Mouse (Mus musculus): ENCODE results near the gene Whrn. TPM values are rescaled to one million over a fixed set of nuclear protein-coding genes. Genes with fewer than 3 reads are reported as not detected.

The Whrn gene
- total and polyA plus RNA-seq, 3 experiments: 29.9 to 33.9 (median 31.4) TPM

DNA sequence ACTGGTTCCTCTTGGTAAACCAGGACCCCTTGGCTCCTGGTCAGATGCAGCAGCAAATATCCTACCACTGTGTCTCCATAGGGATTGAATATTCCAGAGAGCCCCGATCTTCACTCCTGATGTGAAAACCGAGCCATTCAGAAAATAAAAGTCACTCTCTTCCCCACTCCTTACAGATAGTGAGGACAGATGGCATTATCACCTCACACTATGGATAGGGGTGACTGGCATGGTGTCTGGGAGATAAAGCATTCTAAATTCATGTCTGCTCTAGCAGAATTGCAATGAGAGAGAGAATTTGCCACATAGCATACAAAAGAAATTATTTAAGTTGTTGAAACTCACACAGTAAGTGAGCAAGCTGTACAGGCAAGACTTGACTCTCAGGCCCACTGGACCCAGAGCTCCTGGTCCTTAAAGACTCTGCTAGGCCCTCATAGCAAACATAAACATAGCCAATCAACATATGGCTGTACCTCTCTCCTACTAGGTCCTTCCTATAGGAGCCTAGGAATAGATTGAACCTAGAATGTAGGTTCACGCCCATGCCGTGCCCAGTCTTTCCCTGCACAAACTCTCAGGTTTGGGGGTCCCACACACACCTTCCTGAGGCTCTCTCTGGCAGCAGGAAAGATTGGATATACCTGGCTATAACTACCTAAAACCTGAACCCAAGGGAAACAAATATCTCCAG is 113.0 kb downstream of the Whrn start:
- H3K36me3 ChIP-seq (ENCODE audit: control insufficient read depth, insufficient read depth, low read length): no peaks in the 10 kb centered on the region
- no peak overlapping the region for H3K4me3 ChIP-seq
- H3K9ac ChIP-seq (ENCODE audit: low read depth, low read length): no peak overlapping the region
- H3K27me3 ChIP-seq (ENCODE audit: control insufficient read depth, insufficient read depth, low read length): no peaks in the 10 kb centered on the region
- TF ChIP-seq EP300 (IDR thresholded peaks at IDR 0.05; ENCODE audit: insufficient read depth, low read depth, low read length) (no peak), CTCF (IDR thresholded peaks at IDR 0.05) (no peak), POLR2A (IDR thresholded peaks at IDR 0.05; ENCODE audit: insufficient read depth, low read depth, low read length) (no peak)
- no peaks in the 10 kb centered on the region for H3K79me2 ChIP-seq (replicated peaks; ENCODE audit: control insufficient read depth, insufficient read depth, low read length)
- H3K4me1 ChIP-seq (ENCODE audit: control insufficient read depth, insufficient read depth, low read length): no peaks in the 10 kb centered on the region
- no peak overlapping the region for H3K27ac ChIP-seq
- 91% methylated on average over 4 of the region's 4 CpGs for WGBS
- intact Hi-C loops (cut with DNase I): no loop called here
- DNase-seq: no peak

DNA sequence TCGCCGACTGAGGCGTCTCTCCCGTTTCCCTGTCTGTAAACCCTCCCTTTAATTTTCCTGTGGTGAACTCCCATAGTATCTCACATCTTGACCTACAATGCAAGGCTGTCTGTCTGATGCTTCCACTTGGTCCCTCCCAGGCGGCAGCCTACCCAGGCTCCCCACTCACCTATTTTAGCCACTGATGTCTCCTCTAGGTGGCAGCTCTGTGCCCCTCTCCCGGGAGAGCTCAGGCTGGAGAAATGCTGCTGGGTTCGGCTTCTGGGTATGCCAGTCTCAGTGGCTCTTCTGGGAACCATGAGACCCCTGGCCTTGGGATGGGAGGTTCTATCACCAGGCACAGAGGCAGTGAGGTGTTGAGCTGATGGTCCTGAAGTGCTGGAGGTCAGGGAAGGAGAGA is 118.3 kb downstream of the Whrn start:
- 78% methylated on average over 7 of the region's 7 CpGs for WGBS
- TF ChIP-seq POLR2A (IDR thresholded peaks at IDR 0.05; ENCODE audit: insufficient read depth, low read depth, low read length): no peak
- peak; percentile 30 for TF ChIP-seq CTCF (IDR thresholded peaks at IDR 0.05)
- Histone ChIP-seq H3K79me2 (replicated peaks; ENCODE audit: control insufficient read depth, insufficient read depth, low read length) (no peaks in the 10 kb centered on the region), H3K27me3 (ENCODE audit: control insufficient read depth, insufficient read depth, low read length) (no peaks in the 10 kb centered on the region), H3K4me3 (no peak overlapping the region), H3K27ac (no peak overlapping the region), H3K36me3 (ENCODE audit: control insufficient read depth, insufficient read depth, low read length) (no peaks in the 10 kb centered on the region), H3K9ac (ENCODE audit: low read depth, low read length) (no peak overlapping the region), H3K4me1 (ENCODE audit: control insufficient read depth, insufficient read depth, low read length) (no peaks in the 10 kb centered on the region)
- no peak for DNase-seq
- intact Hi-C loops (cut with DNase I): no loop called here

DNA sequence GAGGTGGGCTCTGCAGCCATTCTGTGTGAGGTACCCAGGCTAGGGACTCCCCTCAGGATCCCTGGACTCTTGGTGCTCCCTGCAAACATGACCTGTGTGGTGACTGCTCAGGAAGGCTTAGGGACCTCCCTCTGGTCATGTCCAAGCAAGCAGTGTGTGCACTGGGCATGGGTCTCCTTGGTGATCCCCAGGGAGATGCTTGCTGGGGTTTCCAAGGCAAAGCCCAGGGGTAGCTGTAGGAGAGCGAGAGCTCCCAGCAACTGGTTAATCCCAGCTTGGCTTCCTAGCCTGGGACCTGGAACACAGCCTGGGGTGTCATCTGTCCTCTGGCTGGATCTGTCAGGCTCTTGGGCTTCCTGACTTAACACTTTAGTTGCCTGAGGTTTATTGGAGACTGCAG is 120.4 kb downstream of the Whrn start:
- H3K79me2 ChIP-seq (replicated peaks; ENCODE audit: control insufficient read depth, insufficient read depth, low read length): no peaks in the 10 kb centered on the region
- intact Hi-C loops (cut with DNase I): no loop called here
- H3K4me3 ChIP-seq: no peak overlapping the region
- H3K27me3 ChIP-seq (ENCODE audit: control insufficient read depth, insufficient read depth, low read length): no peaks in the 10 kb centered on the region
- peak in 1 of 2 experiments; percentile 35 for DNase-seq
- H3K4me1 ChIP-seq (ENCODE audit: control insufficient read depth, insufficient read depth, low read length): no peaks in the 10 kb centered on the region
- H3K9ac ChIP-seq (ENCODE audit: low read depth, low read length): no peak overlapping the region
- TF ChIP-seq CTCF (IDR thresholded peaks at IDR 0.05) (no peak), EP300 (IDR thresholded peaks at IDR 0.05; ENCODE audit: insufficient read depth, low read depth, low read length) (no peak), POLR2A (IDR thresholded peaks at IDR 0.05; ENCODE audit: insufficient read depth, low read depth, low read length) (no peak)
- WGBS: 89% methylated on average over 1 of the region's 1 CpGs
- H3K36me3 ChIP-seq (ENCODE audit: control insufficient read depth, insufficient read depth, low read length): no peaks in the 10 kb centered on the region
- H3K27ac ChIP-seq: no peak overlapping the region

DNA sequence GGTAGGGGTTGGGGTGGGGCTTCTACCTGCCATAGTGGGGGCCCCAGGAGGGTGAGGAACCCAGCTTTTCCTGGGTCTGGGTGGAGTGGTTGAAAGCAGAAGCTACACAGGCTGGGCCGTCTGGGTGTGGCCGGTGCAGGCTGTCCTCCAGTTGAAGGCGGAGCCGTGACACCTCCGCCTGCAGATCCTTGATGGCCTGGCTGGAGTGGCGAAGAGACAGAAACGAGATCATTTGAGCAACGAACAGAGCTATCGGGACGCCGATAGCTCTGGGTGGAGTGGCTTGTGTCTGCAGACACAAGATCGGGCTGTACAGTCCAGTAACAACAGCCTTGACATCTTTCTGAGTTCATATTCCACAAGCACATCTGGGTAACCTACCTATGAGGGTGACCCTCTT is 121.5 kb downstream of the Whrn start:
- WGBS: 77% methylated on average over 12 of the region's 12 CpGs
- DNase-seq: no peak
- H3K79me2 ChIP-seq (replicated peaks; ENCODE audit: control insufficient read depth, insufficient read depth, low read length): no peaks in the 10 kb centered on the region
- no peak overlapping the region for H3K27ac ChIP-seq
- no peaks in the 10 kb centered on the region for H3K4me1 ChIP-seq (ENCODE audit: control insufficient read depth, insufficient read depth, low read length)
- H3K9ac ChIP-seq (ENCODE audit: low read depth, low read length): no peak overlapping the region
- no peak for TF ChIP-seq POLR2A (IDR thresholded peaks at IDR 0.05; ENCODE audit: insufficient read depth, low read depth, low read length)
- TF ChIP-seq CTCF (IDR thresholded peaks at IDR 0.05): no peak
- no peak for TF ChIP-seq EP300 (IDR thresholded peaks at IDR 0.05; ENCODE audit: insufficient read depth, low read depth, low read length)
- H3K27me3 ChIP-seq (ENCODE audit: control insufficient read depth, insufficient read depth, low read length): no peaks in the 10 kb centered on the region
- H3K36me3 ChIP-seq (ENCODE audit: control insufficient read depth, insufficient read depth, low read length): no peaks in the 10 kb centered on the region
- H3K4me3 ChIP-seq: no peak overlapping the region
- intact Hi-C loops (cut with DNase I): no loop called here

DNA sequence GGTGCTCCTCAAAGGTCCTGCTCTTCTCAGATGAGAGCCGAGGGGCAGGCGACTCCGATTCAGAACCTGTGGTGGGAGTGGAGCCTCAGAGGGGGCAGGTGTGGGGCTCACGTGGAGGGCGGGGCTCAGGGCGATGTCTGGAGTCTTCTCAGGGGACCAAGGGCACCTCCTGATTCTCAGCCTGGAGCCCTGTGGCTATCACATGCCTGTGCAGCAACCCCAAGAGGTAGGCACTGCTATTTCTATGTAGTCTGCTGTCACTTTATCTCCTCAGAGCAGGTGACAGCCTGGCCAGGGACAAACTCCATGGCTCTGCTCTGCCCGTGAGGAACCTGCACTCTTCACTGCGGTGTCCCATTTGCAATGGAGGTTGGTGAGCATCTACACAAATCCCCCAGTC is 122.4 kb downstream of the Whrn start:
- Histone ChIP-seq H3K27ac (no peak overlapping the region), H3K36me3 (ENCODE audit: control insufficient read depth, insufficient read depth, low read length) (no peaks in the 10 kb centered on the region), H3K4me1 (ENCODE audit: control insufficient read depth, insufficient read depth, low read length) (no peaks in the 10 kb centered on the region), H3K4me3 (no peak overlapping the region), H3K27me3 (ENCODE audit: control insufficient read depth, insufficient read depth, low read length) (no peaks in the 10 kb centered on the region), H3K9ac (ENCODE audit: low read depth, low read length) (no peak overlapping the region), H3K79me2 (replicated peaks; ENCODE audit: control insufficient read depth, insufficient read depth, low read length) (no peaks in the 10 kb centered on the region)
- WGBS: 90% methylated on average over 8 of the region's 8 CpGs
- no peak for DNase-seq
- no peak for TF ChIP-seq EP300 (IDR thresholded peaks at IDR 0.05; ENCODE audit: insufficient read depth, low read depth, low read length)
- TF ChIP-seq POLR2A (IDR thresholded peaks at IDR 0.05; ENCODE audit: insufficient read depth, low read depth, low read length): no peak
- no peak for TF ChIP-seq CTCF (IDR thresholded peaks at IDR 0.05)
- intact Hi-C loops (cut with DNase I): no loop called here

DNA sequence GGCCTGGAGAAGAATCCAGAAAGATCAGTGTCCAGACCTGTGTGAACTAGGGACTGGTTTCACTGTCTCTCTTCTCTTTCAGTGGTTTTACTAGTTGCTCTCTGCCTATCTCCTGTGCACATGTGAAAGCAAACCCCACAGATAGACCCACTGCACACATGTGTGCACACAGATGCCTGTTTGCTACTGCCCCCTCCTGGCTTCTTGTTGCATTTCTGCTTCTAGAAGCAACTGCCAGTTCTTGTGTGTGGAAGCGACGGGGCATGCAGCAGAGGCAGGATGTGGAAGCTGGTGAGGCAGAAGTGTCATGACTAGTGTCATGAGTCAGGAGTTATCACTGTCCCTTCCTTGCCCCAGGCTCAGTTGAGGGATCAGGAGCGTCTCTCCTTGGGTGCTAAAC is 123.9 kb downstream of the Whrn start:
- Histone ChIP-seq H3K9ac (ENCODE audit: low read depth, low read length) (no peak overlapping the region), H3K27ac (no peak overlapping the region), H3K79me2 (replicated peaks; ENCODE audit: control insufficient read depth, insufficient read depth, low read length) (no peaks in the 10 kb centered on the region), H3K4me1 (ENCODE audit: control insufficient read depth, insufficient read depth, low read length) (no peaks in the 10 kb centered on the region), H3K27me3 (ENCODE audit: control insufficient read depth, insufficient read depth, low read length) (no peaks in the 10 kb centered on the region), H3K4me3 (no peak overlapping the region), H3K36me3 (ENCODE audit: control insufficient read depth, insufficient read depth, low read length) (no peaks in the 10 kb centered on the region)
- peak in 1 of 2 experiments; percentile 27 for DNase-seq
- 33% methylated on average over 3 of the region's 3 CpGs for WGBS
- TF ChIP-seq CTCF (IDR thresholded peaks at IDR 0.05) (peak; percentile 70), EP300 (IDR thresholded peaks at IDR 0.05; ENCODE audit: insufficient read depth, low read depth, low read length) (no peak)
- intact Hi-C loops (cut with DNase I): no loop called here

All from heart, adult 2 months (tissue).